ENCODE assay signal across 9 mouse cellular contexts in the genomic region with DNA sequence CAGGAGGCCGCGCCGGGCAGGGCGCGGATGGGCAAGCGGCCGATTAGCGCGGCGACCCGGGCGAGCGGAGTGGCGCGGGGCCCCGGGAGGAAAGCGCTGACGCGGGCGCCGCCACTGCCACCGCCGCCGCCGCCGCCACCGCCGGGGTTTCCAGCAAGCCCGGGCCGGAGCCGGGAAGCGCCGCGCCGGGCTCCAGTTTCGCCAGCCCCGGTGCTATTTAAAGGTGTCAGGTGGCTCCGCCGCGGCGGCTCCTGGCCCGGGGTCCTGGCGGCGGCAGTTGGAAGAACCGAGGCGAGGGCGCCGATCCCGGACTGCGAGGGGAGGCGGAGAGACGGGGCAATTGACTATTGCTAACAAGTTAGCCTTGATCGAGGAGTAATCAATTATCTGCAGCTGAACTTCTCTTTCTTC. TPM values are rescaled to one million over a fixed set of nuclear protein-coding genes. Genes with fewer than 3 reads are reported as not detected.
DNase-seq lines count a peak whose midpoint lies in the region; ATAC-seq and TF ChIP-seq lines count a peak whose summit lies in the region.
"Had no signal": no experiment of that assay in that cellular context is flagged by ENCODE, and none has a peak within 500 bp of the region (broad histone marks: within the 10 kb centered on the region; RNA-seq: fewer than 3 reads in every experiment).

No protein-coding gene starts in this region.

- H3K9ac ChIP-seq in forebrain, embryonic 13.5 days = no peak overlapping the region
- H3K9ac ChIP-seq in intestine, embryonic 15.5 days = no peak overlapping the region
- peak overlapping the region; percentile 92 for H3K9ac ChIP-seq in neural tube, embryonic 14.5 days (replicated peaks; ENCODE audit: low read depth, low read length)

- no peak overlapping the region for H3K27ac ChIP-seq in forebrain, embryonic 13.5 days
- no peak overlapping the region for H3K27ac ChIP-seq in intestine, embryonic 15.5 days
- H3K27ac ChIP-seq in neural tube, embryonic 14.5 days (ENCODE audit: low read depth, low read length) = peak overlapping the region; percentile 97
- H3K27ac ChIP-seq in left cerebral cortex, adult 2 months = no peak overlapping the region

- no peaks in the 10 kb centered on the region for H3K9me3 ChIP-seq in forebrain, embryonic 13.5 days (replicated peaks)
- no peaks in the 10 kb centered on the region for H3K9me3 ChIP-seq in intestine, embryonic 15.5 days
- H3K9me3 ChIP-seq in neural tube, embryonic 14.5 days (ENCODE audit: control insufficient read depth, low read length) = no peaks in the 10 kb centered on the region

- peaks cover 38% of the 10 kb centered on the region for H3K4me1 ChIP-seq in forebrain, embryonic 13.5 days
- peaks cover 24% of the 10 kb centered on the region for H3K4me1 ChIP-seq in intestine, embryonic 15.5 days (replicated peaks)
- H3K4me1 ChIP-seq in neural tube, embryonic 14.5 days (ENCODE audit: control insufficient read depth, insufficient read depth, low read length) = 0 out of 2 replicates have a peak, but pooled peaks cover 15% of the 10 kb centered on the region

- intact Hi-C loops in left cerebral cortex, adult 2 months (cut with DNase I) = loop anchor here (5.0 kb wide), 1 partner anchor 1628 kb away; no protein-coding TSS in a partner anchor

- no peak for TF ChIP-seq CTCF in left cerebral cortex, adult 2 months (IDR thresholded peaks at IDR 0.05)

- no peak for ATAC-seq in forebrain, embryonic 13.5 days
- no peak for ATAC-seq in intestine, embryonic 15.5 days
- no peak for ATAC-seq in neural tube, embryonic 14.5 days (ENCODE audit: low read depth)
- no peak for ATAC-seq in CD4-positive, CD25-positive, alpha-beta regulatory T cell, adult 4 months

- under 1% methylated on average over 41 of the region's 53 CpGs for WGBS in forebrain, embryonic 13.5 days
- WGBS in intestine, embryonic 15.5 days = under 1% methylated on average over 53 of the region's 53 CpGs
- WGBS in neural tube, embryonic 14.5 days = under 1% methylated on average over 35 of the region's 53 CpGs

- H3K4me3 ChIP-seq in forebrain, embryonic 13.5 days = peak overlapping the region; percentile 19
- H3K4me3 ChIP-seq in intestine, embryonic 15.5 days (replicated peaks) = peak overlapping the region; percentile 26
- H3K4me3 ChIP-seq in neural tube, embryonic 14.5 days (ENCODE audit: low read depth, low read length) = peak overlapping the region; percentile 65
- no peak overlapping the region for H3K4me3 ChIP-seq in left cerebral cortex, adult 2 months

- no peaks in the 10 kb centered on the region for H3K36me3 ChIP-seq in forebrain, embryonic 13.5 days (ENCODE audit: poor library complexity, severe bottlenecking)
- H3K36me3 ChIP-seq in intestine, embryonic 15.5 days = no peaks in the 10 kb centered on the region
- H3K36me3 ChIP-seq in neural tube, embryonic 14.5 days (ENCODE audit: control insufficient read depth, insufficient read depth, low read length) = no peaks in the 10 kb centered on the region

- H3K4me2 ChIP-seq in forebrain, embryonic 13.5 days = peak overlapping the region; percentile 44
- peak overlapping the region; percentile 70 for H3K4me2 ChIP-seq in intestine, embryonic 15.5 days (replicated peaks)
- H3K4me2 ChIP-seq in neural tube, embryonic 14.5 days (ENCODE audit: low read depth, low read length) = peak overlapping the region; percentile 57

- peak; percentile 39 for DNase-seq in kidney, postnatal 10 days
- DNase-seq in kidney, adult 8-10 months = no peak
- DNase-seq in left cerebral cortex, adult 2 months (ENCODE audit: extremely low spot score in 1 of 2, low spot score in 2 of 2) = no peak
- no peak for DNase-seq in T-cell, adult 2 months (ENCODE audit: low spot score)

- H3K27me3 ChIP-seq in forebrain, embryonic 13.5 days = peaks cover 95% of the 10 kb centered on the region
- H3K27me3 ChIP-seq in intestine, embryonic 15.5 days (replicated peaks) = peaks cover 95% of the 10 kb centered on the region
- H3K27me3 ChIP-seq in neural tube, embryonic 14.5 days (ENCODE audit: control insufficient read depth, insufficient read depth, low read length) = peaks cover 16% of the 10 kb centered on the region

RNA-seq across cellular contexts. Expression of gene Lbx1, which starts 0.3 kb away (rescaled TPM):
- polyA plus RNA-seq in forebrain, embryonic 13.5 days (2015; fragmentation: Nextera tagmentation; extraction: Ambion mirVana) = not detected in 2 replicates
- polyA plus RNA-seq in intestine, embryonic 15.5 days (2015; fragmentation: Nextera tagmentation; extraction: Ambion mirVana) = 0.08 TPM in 1 of 2 replicates, not detected in the other
- 23.0 and 24.3 TPM in 2 replicates for polyA plus RNA-seq in neural tube, embryonic 14.5 days (2014; fragmentation: Nextera tagmentation; extraction: Ambion mirVana)
- not detected for polyA plus RNA-seq in CD4-positive, CD25-positive, alpha-beta regulatory T cell, adult 4 months (2017; shearing (Covaris generic))
- not detected for total RNA-seq in left cerebral cortex, adult 2 months (2021)
- total RNA-seq: heart, postnatal 14 days had no signal

Comparison
In these comparisons a context has a peak if more than half of its experiments do, and no peak if none do; other contexts are left out.
1. RNA of gene Lbx1, which starts 0.3 kb away (polyA plus RNA-seq): 23.0 to 24.3 TPM in neural tube, embryonic 14.5 days; 0.08 TPM in intestine, embryonic 15.5 days, not detected in forebrain, embryonic 13.5 days and not detected in CD4-positive, CD25-positive, alpha-beta regulatory T cell, adult 4 months; every median in the first group is over 10 times any median in the second.
2. Peak in every context shown above with its lines, with median percentiles within 50 percentile points of each other: H3K4me2 ChIP-seq.